ENCODE assay signal across 14 mouse cellular contexts in genomic region chr7:109524442-109524744, GRCm38 (mm10). TPM values are rescaled to one million over a fixed set of nuclear protein-coding genes. Genes with fewer than 3 reads are reported as not detected.
DNase-seq lines count a peak whose midpoint lies in the region; ATAC-seq and TF ChIP-seq lines count a peak whose summit lies in the region.
"Had no signal": no experiment of that assay in that cellular context is flagged by ENCODE, and none has a peak within 500 bp of the region (broad histone marks: within the 10 kb centered on the region; RNA-seq: fewer than 3 reads in every experiment).

No protein-coding gene starts in this region.

- no peak overlapping the region for H3K4me2 ChIP-seq in hindbrain, embryonic 11.5 days (replicated peaks; ENCODE audit: low read depth, low read length)
- no peak overlapping the region for H3K4me2 ChIP-seq in hindbrain, embryonic 14.5 days (replicated peaks)
- H3K4me2 ChIP-seq in lung, postnatal 0 days (replicated peaks; ENCODE audit: low read depth, low read length) = no peak overlapping the region
- no peak overlapping the region for H3K4me2 ChIP-seq in stomach, embryonic 16.5 days (ENCODE audit: low read depth, low read length)
- H3K4me2 ChIP-seq: midbrain, embryonic 11.5 days had no signal

- DNase-seq in embryo, embryonic 9.5 days (ENCODE audit: extremely low spot score) = peak; percentile 34
- no peak for DNase-seq in embryo, embryonic 10 days (ENCODE audit: low spot score)
- no peak for DNase-seq in hindbrain, embryonic 11.5 days (ENCODE audit: low spot score)
- no peak for DNase-seq in hindbrain, embryonic 14.5 days (ENCODE audit: low spot score)
- DNase-seq in lung, postnatal 0 days (ENCODE audit: low spot score) = no peak
- DNase-seq in lung, adult 18-20 months = no peak
- no peak for DNase-seq in gastrocnemius, adult 8-10 months (ENCODE audit: low spot score in 2 of 2)
- DNase-seq: adrenal gland, postnatal 25 days; gastrocnemius, postnatal 36 days; kidney, adult 2 months; lung, postnatal 10 days; spleen, adult 18-20 months had no signal

- ATAC-seq in hindbrain, embryonic 11.5 days (ENCODE audit: low FRiP score) = no peak
- no peak for ATAC-seq in hindbrain, embryonic 14.5 days (ENCODE audit: low FRiP score)
- ATAC-seq in lung, postnatal 0 days = no peak
- no peak for ATAC-seq in stomach, embryonic 16.5 days (ENCODE audit: insufficient read depth, low FRiP score)

- 0 out of 2 replicates have a peak, but pooled peaks cover 3% of the 10 kb centered on the region for H3K4me1 ChIP-seq in hindbrain, embryonic 11.5 days (replicated peaks; ENCODE audit: control insufficient read depth, insufficient read depth, low read length)
- peaks cover 13% of the 10 kb centered on the region; the same call in 1 of the 2 replicates for H3K4me1 ChIP-seq in hindbrain, embryonic 14.5 days (replicated peaks; ENCODE audit: control insufficient read depth, insufficient read depth, low read length)
- H3K4me1 ChIP-seq in lung, postnatal 0 days (ENCODE audit: insufficient read depth, low read depth, low read length) = no peaks in the 10 kb centered on the region; the same call in 1 of the 2 replicates
- H3K4me1 ChIP-seq in stomach, embryonic 16.5 days (ENCODE audit: control insufficient read depth, insufficient read depth, low read length) = peaks cover 22% of the 10 kb centered on the region

- H3K27me3 ChIP-seq in hindbrain, embryonic 11.5 days (ENCODE audit: control insufficient read depth, insufficient read depth, low read length) = no peaks in the 10 kb centered on the region
- H3K27me3 ChIP-seq in hindbrain, embryonic 14.5 days (ENCODE audit: control insufficient read depth, insufficient read depth, low read length) = no peaks in the 10 kb centered on the region
- H3K27me3 ChIP-seq in lung, postnatal 0 days (replicated peaks; ENCODE audit: insufficient read depth, low read length) = no peaks in the 10 kb centered on the region
- H3K27me3 ChIP-seq in stomach, embryonic 16.5 days (ENCODE audit: control insufficient read depth, insufficient read depth, low read length) = no peaks in the 10 kb centered on the region

- 0 out of 2 replicates have a peak overlapping the region, but pooled peaks have one; percentile 16 for H3K9ac ChIP-seq in hindbrain, embryonic 11.5 days (ENCODE audit: low read depth, low read length)
- no peak overlapping the region for H3K9ac ChIP-seq in hindbrain, embryonic 14.5 days
- no peak overlapping the region for H3K9ac ChIP-seq in lung, postnatal 0 days (replicated peaks; ENCODE audit: low read depth)
- no peak overlapping the region for H3K9ac ChIP-seq in stomach, embryonic 16.5 days (ENCODE audit: low read length)

- TF ChIP-seq CTCF in lung, postnatal 0 days (IDR thresholded peaks at IDR 0.05) = no peak

- 0 out of 2 replicates have a peak overlapping the region, but pooled peaks have one; percentile 1 for H3K27ac ChIP-seq in hindbrain, embryonic 11.5 days (ENCODE audit: low read depth, low read length)
- H3K27ac ChIP-seq in hindbrain, embryonic 14.5 days = no peak overlapping the region
- H3K27ac ChIP-seq in lung, postnatal 0 days (ENCODE audit: low read length) = peak overlapping the region; percentile 1; the same call in 1 of the 2 replicates
- H3K27ac ChIP-seq in stomach, embryonic 16.5 days (ENCODE audit: low read length) = 0 out of 2 replicates have a peak overlapping the region, but pooled peaks have one; percentile 23

- H3K4me3 ChIP-seq in hindbrain, embryonic 11.5 days (ENCODE audit: low read depth, low read length) = no peak overlapping the region
- H3K4me3 ChIP-seq in hindbrain, embryonic 14.5 days (replicated peaks; ENCODE audit: low read length) = no peak overlapping the region
- no peak overlapping the region for H3K4me3 ChIP-seq in lung, postnatal 0 days (ENCODE audit: low read depth, low read length)
- no peak overlapping the region for H3K4me3 ChIP-seq in stomach, embryonic 16.5 days (replicated peaks; ENCODE audit: low read length)

- no peaks in the 10 kb centered on the region for H3K9me3 ChIP-seq in hindbrain, embryonic 11.5 days (ENCODE audit: control insufficient read depth, low read length)
- no peaks in the 10 kb centered on the region for H3K9me3 ChIP-seq in hindbrain, embryonic 14.5 days (ENCODE audit: control insufficient read depth, low read length)
- no peaks in the 10 kb centered on the region for H3K9me3 ChIP-seq in lung, postnatal 0 days (ENCODE audit: low read length)
- H3K9me3 ChIP-seq in stomach, embryonic 16.5 days (replicated peaks; ENCODE audit: control insufficient read depth, low read length) = no peaks in the 10 kb centered on the region

- no peak for TF ChIP-seq EP300 in lung, postnatal 0 days (IDR thresholded peaks at IDR 0.05)

- peaks cover 14% of the 10 kb centered on the region; the same call in 1 of the 2 replicates for H3K36me3 ChIP-seq in hindbrain, embryonic 11.5 days (ENCODE audit: control insufficient read depth, insufficient read depth, low read length)
- H3K36me3 ChIP-seq in hindbrain, embryonic 14.5 days (replicated peaks; ENCODE audit: control insufficient read depth, insufficient read depth) = peaks cover 63% of the 10 kb centered on the region
- peaks cover 31% of the 10 kb centered on the region; the same call in 1 of the 2 replicates for H3K36me3 ChIP-seq in lung, postnatal 0 days (ENCODE audit: insufficient read depth, low read length)
- peaks cover 8% of the 10 kb centered on the region for H3K36me3 ChIP-seq in stomach, embryonic 16.5 days (ENCODE audit: control insufficient read depth, insufficient read depth, low read length)

RNA-seq across cellular contexts. Expression of gene Rpl27a, which starts 5.4 kb away (rescaled TPM):
- polyA plus RNA-seq in hindbrain, embryonic 11.5 days (2014; fragmentation: Nextera tagmentation; extraction: Ambion mirVana) = 110 and 124 TPM in 2 replicates
- 81.9 and 91.4 TPM in 2 replicates for polyA plus RNA-seq in hindbrain, embryonic 14.5 days (2014; fragmentation: Nextera tagmentation; extraction: Ambion mirVana)
- polyA plus RNA-seq in lung, postnatal 0 days (2015; fragmentation: Nextera tagmentation; extraction: Ambion mirVana) = 108 and 110 TPM in 2 replicates
- 109 and 128 TPM in 2 replicates for polyA plus RNA-seq in stomach, embryonic 16.5 days (2015; fragmentation: Nextera tagmentation; extraction: Ambion mirVana)
- total RNA-seq in gastrocnemius, adult 8-10 months (2022) = 10 to 100 TPM; 66.8 to 96.7 (median 83.2) TPM

RNA-seq across cellular contexts. Expression of gene Trim66, which starts 16.5 kb away (rescaled TPM):
- 0.08 and 0.14 TPM in 2 replicates for polyA plus RNA-seq in hindbrain, embryonic 11.5 days (2014; fragmentation: Nextera tagmentation; extraction: Ambion mirVana)
- 0.82 and 1.2 TPM in 2 replicates for polyA plus RNA-seq in hindbrain, embryonic 14.5 days (2014; fragmentation: Nextera tagmentation; extraction: Ambion mirVana)
- polyA plus RNA-seq in lung, postnatal 0 days (2015; fragmentation: Nextera tagmentation; extraction: Ambion mirVana) = 0.04 TPM in 2 replicates
- 0.02 and 0.09 TPM in 2 replicates for polyA plus RNA-seq in stomach, embryonic 16.5 days (2015; fragmentation: Nextera tagmentation; extraction: Ambion mirVana)
- total RNA-seq in gastrocnemius, adult 8-10 months (2022) = under 1 TPM; 0.07 to 0.13 (median 0.12) TPM
